Mouse (Mus musculus): ENCODE data around the gene Ppp6r3. TPM values are rescaled to one million over a fixed set of nuclear protein-coding genes. Genes with fewer than 3 reads are reported as not detected.
A peak's percentile ranks its signal among the peaks of the same experiment; 100 is the strongest.
"Not testable (repeated sequence)": the region's sequence is repeated elsewhere in the genome, so short reads cannot be mapped to it uniquely, and the experiment has no call there.

Gene Ppp6r3
- polyA plus RNA-seq, 1 experiment from 2014 or later: 70.7 TPM

DNA sequence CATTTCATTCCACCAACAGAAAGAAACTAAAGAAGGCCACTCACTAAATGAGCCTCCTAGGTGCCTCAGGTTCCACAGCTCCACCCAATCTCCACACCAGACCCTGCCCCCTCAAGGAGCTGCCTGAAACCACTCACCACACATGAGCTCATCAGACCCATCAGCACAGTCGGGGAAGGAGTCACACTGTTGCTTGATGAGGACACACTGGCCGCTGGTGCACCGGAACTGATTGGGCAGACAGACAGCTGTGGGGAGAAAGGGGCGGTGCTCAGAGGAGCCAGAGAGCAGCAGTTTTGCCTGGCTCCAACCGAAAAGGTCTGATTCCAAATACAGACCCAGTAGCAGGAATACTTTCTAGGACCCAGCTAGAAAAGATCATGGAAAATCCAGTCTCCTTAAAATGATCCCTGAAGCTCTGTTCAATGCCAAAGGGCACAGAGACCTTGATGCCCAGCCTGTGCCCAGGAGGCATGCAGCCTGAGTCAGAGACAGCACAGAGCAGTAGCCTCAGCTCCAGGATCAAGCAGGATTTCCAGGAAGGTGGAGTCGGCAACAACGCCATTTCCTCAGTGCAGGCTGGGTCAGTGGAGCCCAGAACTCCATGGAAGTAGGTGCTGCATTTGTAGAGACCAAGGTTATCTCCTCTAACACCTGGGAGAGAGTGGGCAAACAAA is 18.0 kb upstream of the Ppp6r3 start:
- Histone ChIP-seq H3K36me3 (peaks cover 96% of the 10 kb centered on the region), H3K9me3 (no peaks in the 10 kb centered on the region), H3K9ac (no peak overlapping the region), H3K27me3 (no peaks in the 10 kb centered on the region), H3K4me1 (no peaks in the 10 kb centered on the region), H3K27ac (no peak overlapping the region), H3K4me3 (no peak overlapping the region), H3K4me2 (replicated peaks) (no peak overlapping the region)
- ATAC-seq (ENCODE audit: insufficient number of reproducible peaks, insufficient read depth, low FRiP score, low TSS enrichment): no peak
- 88% methylated on average over 7 of the region's 7 CpGs for WGBS

DNA sequence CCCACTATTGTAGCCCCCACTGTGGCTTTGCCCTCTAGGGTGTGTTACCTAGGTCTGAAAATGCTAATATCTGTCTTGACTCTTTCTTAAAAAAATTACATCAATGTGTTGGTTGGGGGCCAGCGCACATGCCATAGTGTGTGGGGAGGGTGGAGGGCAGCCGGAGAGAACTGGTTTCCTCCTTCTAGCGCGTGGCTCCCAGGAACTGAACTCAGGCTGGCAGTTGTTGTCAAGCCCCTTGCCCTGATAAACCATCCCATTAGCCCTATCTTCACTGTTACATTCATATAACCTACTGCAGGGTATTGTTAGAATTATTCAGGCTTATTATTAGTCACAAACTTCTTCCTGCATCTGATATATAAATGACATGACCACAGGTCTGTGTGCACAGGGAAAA is 14.4 kb upstream of the Ppp6r3 start:
- Histone ChIP-seq H3K4me3 (no peak overlapping the region), H3K27ac (no peak overlapping the region), H3K27me3 (no peaks in the 10 kb centered on the region), H3K4me1 (no peaks in the 10 kb centered on the region), H3K9ac (no peak overlapping the region), H3K4me2 (replicated peaks) (no peak overlapping the region), H3K9me3 (no peaks in the 10 kb centered on the region), H3K36me3 (peaks cover 93% of the 10 kb centered on the region)
- WGBS: 97% methylated on average over 4 of the region's 4 CpGs
- ATAC-seq (ENCODE audit: insufficient number of reproducible peaks, insufficient read depth, low FRiP score, low TSS enrichment): no peak

DNA sequence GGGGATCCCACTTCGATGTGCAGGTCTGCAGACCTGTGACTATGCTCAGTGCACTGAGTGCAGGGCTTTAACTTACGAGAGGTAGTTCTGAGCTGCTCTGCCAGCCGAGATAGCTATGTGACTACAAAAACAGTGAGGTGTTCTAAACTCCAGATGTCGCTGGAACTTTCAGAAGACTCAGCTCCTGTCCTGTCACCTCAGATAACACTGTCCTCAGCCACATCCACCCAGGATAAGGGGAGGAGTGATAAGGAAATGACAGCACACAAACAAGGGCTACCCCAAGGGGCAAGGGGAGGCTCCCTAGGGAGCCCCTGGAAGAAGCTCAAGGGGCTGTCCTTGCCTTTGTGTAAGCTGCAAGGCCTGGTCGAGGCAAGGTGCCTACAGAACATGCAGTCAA is 14.0 kb upstream of the Ppp6r3 start:
- Histone ChIP-seq H3K27ac (no peak overlapping the region), H3K4me2 (replicated peaks) (no peak overlapping the region), H3K4me1 (no peaks in the 10 kb centered on the region), H3K9me3 (no peaks in the 10 kb centered on the region), H3K9ac (no peak overlapping the region), H3K27me3 (no peaks in the 10 kb centered on the region), H3K36me3 (peaks cover 92% of the 10 kb centered on the region), H3K4me3 (no peak overlapping the region)
- ATAC-seq (ENCODE audit: insufficient number of reproducible peaks, insufficient read depth, low FRiP score, low TSS enrichment): no peak
- 89% methylated on average over 5 of the region's 5 CpGs for WGBS

DNA sequence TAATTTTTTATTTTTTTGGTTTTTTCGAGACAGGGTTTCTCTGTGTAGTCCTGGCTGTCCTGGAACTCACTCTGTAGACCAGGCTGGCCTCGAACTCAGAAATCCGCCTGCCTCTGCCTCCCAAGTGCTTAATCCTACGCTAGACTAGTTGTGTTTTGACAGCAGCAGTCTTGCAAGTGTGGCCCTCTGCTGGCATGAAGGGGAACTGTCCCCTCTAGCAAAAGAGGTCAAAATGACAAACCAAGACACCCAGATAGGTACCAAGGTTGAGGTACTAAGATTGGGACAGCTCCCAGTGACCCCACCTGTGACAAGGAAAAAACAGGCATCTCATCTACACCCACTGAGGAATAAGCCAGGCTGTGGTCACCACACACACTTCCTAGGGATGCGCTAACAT is 12.2 kb upstream of the Ppp6r3 start:
- not testable (repeated sequence) for H3K4me1 ChIP-seq; H3K9ac ChIP-seq; H3K9me3 ChIP-seq; H3K4me2 ChIP-seq (replicated peaks); H3K27ac ChIP-seq; ATAC-seq (ENCODE audit: insufficient number of reproducible peaks, insufficient read depth, low FRiP score, low TSS enrichment); H3K27me3 ChIP-seq; H3K4me3 ChIP-seq
- peaks cover 91% of the 10 kb centered on the region for H3K36me3 ChIP-seq
- 93% methylated on average over 5 of the region's 5 CpGs for WGBS

DNA sequence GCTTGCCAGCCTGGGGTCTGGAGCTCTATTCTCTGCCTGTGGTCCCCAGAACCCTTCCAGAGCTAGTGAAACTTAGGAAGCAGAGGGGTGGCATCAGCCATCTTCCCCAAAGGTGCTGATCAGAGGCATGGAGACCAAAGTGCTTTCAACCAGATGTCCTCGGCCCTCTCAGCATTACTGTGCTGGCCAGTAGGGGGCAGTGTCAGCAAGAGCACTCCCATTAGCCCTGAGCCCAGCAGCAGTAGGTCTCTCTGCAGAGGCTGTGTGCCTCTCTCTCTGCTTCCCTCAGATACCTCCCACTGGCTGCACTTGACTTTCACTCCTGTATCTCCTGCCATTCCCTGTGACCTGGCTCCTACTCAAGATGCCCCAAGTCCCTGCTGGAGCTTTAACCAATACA is 11.0 kb upstream of the Ppp6r3 start:
- no peak overlapping the region for H3K4me2 ChIP-seq (replicated peaks)
- no peak overlapping the region for H3K27ac ChIP-seq
- H3K27me3 ChIP-seq: no peaks in the 10 kb centered on the region
- no peak for ATAC-seq (ENCODE audit: insufficient number of reproducible peaks, insufficient read depth, low FRiP score, low TSS enrichment)
- no peak overlapping the region for H3K4me3 ChIP-seq
- H3K4me1 ChIP-seq: no peaks in the 10 kb centered on the region
- no peaks in the 10 kb centered on the region for H3K9me3 ChIP-seq
- 31% methylated on average over 1 of the region's 1 CpGs for whole genome bisulfite sequencing
- H3K36me3 ChIP-seq: peaks cover 82% of the 10 kb centered on the region
- no peak overlapping the region for H3K9ac ChIP-seq

DNA sequence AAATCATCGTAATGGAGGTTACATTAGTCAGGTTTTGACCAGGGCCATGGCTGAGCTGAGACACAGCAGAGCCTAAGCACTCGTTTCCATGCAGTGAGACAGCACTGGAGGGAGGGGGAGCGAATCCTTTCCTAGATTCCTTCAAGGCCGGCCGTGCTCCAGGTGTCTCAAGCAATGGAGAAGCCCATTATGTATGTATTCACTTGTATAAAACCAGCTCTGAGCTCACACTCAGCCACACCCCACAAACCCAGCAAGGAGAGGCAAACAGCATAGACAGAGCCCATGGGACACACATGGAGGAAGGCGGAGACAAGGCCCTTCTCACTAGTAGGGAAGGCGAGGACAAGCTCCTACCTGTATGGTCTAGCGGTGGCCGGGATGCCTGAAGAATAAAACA is 10.5 kb upstream of the Ppp6r3 start:
- 94% methylated on average over 9 of the region's 9 CpGs for WGBS
- ATAC-seq (ENCODE audit: insufficient number of reproducible peaks, insufficient read depth, low FRiP score, low TSS enrichment): no peak
- no peak overlapping the region for H3K27ac ChIP-seq
- H3K4me2 ChIP-seq (replicated peaks): no peak overlapping the region
- no peak overlapping the region for H3K9ac ChIP-seq
- no peaks in the 10 kb centered on the region for H3K27me3 ChIP-seq
- H3K36me3 ChIP-seq: peaks cover 77% of the 10 kb centered on the region
- H3K9me3 ChIP-seq: no peaks in the 10 kb centered on the region
- H3K4me1 ChIP-seq: no peaks in the 10 kb centered on the region
- no peak overlapping the region for H3K4me3 ChIP-seq

DNA sequence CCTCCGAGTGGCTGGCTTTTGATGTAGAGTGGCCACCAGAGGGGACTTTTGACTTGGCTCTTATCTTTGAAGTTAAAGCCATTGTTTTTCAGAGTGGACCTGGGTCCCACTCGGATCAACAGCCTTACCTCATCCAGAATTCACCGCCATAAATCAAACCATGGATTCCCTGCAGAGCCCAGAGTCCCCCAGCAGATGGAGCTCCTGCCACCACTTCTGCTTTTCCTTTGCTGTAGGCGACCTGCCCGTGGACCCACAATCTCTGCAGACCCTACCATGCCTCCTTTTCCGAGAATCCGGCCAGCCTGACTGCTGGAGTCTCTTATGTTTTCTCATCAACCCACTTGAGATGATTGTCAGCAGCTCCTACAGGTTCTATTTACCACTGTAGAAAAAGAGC is 5.8 kb upstream of the Ppp6r3 start:
- Histone ChIP-seq H3K4me2 (replicated peaks) (no peak overlapping the region), H3K9ac (no peak overlapping the region), H3K9me3 (no peaks in the 10 kb centered on the region), H3K27ac (no peak overlapping the region), H3K4me1 (no peaks in the 10 kb centered on the region), H3K36me3 (peaks cover 36% of the 10 kb centered on the region), H3K27me3 (no peaks in the 10 kb centered on the region), H3K4me3 (no peak overlapping the region)
- WGBS: 23% methylated on average over 7 of the region's 7 CpGs
- ATAC-seq (ENCODE audit: insufficient number of reproducible peaks, insufficient read depth, low FRiP score, low TSS enrichment): no peak

DNA sequence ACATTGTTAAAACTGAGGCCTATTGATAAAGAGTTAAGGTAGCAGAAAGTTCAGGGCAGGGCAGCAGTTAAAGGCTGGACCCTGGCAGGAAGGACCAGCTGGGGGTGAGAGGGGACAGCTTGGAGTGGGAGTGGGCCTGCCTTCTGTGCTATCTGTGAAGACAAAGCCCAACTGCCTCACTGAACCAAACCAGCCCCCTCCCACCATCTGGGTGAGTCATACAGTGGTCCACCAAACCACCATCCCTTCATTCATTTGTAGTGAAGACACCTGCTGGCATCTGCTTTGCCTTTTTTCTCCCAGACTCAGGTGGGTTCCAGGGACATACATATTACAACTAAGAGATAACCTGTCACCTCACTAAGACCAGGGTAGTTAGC is 2.4 kb upstream of the Ppp6r3 start:
- H3K4me1 ChIP-seq: peaks cover 16% of the 10 kb centered on the region
- H3K9me3 ChIP-seq: no peaks in the 10 kb centered on the region
- no peaks in the 10 kb centered on the region for H3K27me3 ChIP-seq
- peaks cover 5% of the 10 kb centered on the region; the same call in 1 of the 2 replicates for H3K36me3 ChIP-seq
- H3K4me2 ChIP-seq (replicated peaks): no peak overlapping the region
- H3K4me3 ChIP-seq: no peak overlapping the region
- no peak overlapping the region for H3K27ac ChIP-seq
- ATAC-seq (ENCODE audit: insufficient number of reproducible peaks, insufficient read depth, low FRiP score, low TSS enrichment): no peak
- H3K9ac ChIP-seq: no peak overlapping the region

DNA sequence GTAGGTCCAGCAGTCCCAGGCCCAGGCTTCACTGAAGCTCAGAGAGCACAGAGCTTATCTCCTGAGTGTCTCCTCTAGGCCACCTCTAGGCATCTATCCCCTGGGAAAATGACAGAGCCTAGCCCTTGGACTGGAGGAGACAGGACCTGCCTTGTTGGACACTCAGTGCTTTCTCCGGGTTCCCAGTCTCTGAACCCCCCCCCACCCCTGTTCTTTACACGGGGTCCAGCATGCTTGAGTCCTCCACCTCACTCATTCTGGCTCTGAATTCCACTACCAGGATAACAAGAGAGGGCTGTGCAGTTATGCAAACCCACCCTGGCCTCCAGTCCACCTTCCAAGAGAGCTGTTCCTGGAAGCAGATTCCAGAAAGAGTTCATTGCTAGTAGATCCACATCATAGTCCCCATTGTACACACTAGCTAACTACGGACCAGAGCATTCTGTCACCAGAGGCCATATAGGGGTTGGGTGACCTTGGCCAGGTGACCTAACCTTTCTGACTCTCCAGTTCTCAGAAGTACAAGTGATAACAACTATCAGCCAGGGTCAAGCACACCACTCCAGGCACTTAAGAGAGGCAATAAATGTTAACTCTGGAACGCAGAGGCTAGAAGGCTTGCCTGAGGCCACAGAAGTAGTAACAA is 1.8 kb upstream of the Ppp6r3 start:
- Histone ChIP-seq H3K27ac (no peak overlapping the region), H3K9me3 (no peaks in the 10 kb centered on the region), H3K4me1 (peaks cover 16% of the 10 kb centered on the region), H3K9ac (no peak overlapping the region), H3K4me2 (replicated peaks) (no peak overlapping the region), H3K36me3 (no peaks in the 10 kb centered on the region), H3K4me3 (no peak overlapping the region), H3K27me3 (no peaks in the 10 kb centered on the region)
- 79% methylated on average over 4 of the region's 4 CpGs for WGBS
- ATAC-seq (ENCODE audit: insufficient number of reproducible peaks, insufficient read depth, low FRiP score, low TSS enrichment): no peak

DNA sequence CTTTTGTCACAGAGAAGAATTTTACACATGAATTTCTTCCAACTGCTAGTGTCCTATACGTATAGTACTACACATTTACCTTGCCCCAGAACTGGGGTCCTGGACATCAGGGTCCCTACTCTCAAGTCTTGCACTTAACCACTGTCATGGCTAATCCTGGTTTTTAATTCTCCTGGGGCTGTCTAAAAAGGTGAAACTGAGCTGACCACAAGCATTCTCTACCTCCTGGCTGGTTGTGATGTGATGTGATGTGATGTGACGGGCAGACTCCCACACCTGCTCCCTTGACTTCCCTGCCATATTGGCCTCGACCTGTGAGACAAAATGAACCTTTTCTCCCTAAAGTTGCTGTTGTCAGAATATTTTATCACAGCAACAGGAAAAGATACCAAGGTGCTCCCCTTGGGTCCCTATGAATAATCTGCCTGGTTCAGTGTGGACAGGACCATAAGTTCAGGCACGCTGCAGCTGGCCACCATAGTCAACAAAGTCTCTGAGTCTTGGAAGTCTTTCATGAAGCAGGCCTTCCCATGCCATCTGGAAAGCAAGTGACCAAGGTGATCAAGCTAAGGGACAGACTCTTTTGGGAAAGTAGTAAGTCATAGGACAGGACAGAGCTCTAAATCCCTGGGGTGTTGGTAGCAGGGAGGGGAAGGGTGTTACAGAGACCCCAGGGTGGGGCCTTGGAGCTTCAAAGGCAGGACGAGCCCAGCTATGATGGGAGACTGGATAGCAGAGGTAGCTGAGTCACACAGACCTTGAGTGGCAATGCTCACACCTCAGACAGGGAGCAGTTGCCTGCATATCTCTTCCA is 1.1 kb upstream of the Ppp6r3 start:
- ATAC-seq (ENCODE audit: insufficient number of reproducible peaks, insufficient read depth, low FRiP score, low TSS enrichment): no peak
- Histone ChIP-seq H3K4me1 (peaks cover 16% of the 10 kb centered on the region), H3K4me3 (peak overlapping the region; percentile 94), H3K27ac (peak overlapping the region; percentile 96), H3K27me3 (no peaks in the 10 kb centered on the region), H3K9ac (no peak overlapping the region), H3K9me3 (no peaks in the 10 kb centered on the region), H3K36me3 (no peaks in the 10 kb centered on the region; the same call in 1 of the 2 replicates), H3K4me2 (replicated peaks) (peak overlapping the region; percentile 45)
- 67% methylated on average over 5 of the region's 5 CpGs for WGBS

DNA sequence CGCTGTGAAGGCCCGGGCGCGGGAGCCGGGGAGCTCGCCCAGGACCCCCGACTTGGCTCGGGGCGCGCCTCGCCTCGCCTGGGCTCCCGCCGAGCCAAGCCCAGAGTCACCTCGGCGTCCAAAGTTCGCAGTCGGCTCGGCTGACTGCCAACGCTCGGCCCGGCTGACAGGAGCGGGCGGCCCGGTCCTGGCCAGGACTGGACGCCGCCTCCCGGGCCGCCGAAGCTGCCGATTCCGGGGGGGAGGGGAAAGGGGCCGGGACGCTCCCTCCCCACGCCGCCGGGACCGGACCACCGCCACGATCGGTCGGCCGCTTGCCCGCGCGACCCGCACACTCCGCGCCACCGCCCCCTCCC is 295 bp downstream of the Ppp6r3 start:
- peak overlapping the region; percentile 89 for H3K9ac ChIP-seq
- peak; percentile 19; the same call in 1 of the 2 replicates for ATAC-seq (ENCODE audit: insufficient number of reproducible peaks, insufficient read depth, low FRiP score, low TSS enrichment)

More for the DNA sequence above, 295 bp downstream of the Ppp6r3 start:
- peak overlapping the region; percentile 96 for H3K27ac ChIP-seq
- WGBS: under 1% methylated on average over 36 of the region's 50 CpGs
- H3K36me3 ChIP-seq: no peaks in the 10 kb centered on the region; the same call in 1 of the 2 replicates
- H3K4me3 ChIP-seq: peak overlapping the region; percentile 94
- no peaks in the 10 kb centered on the region for H3K9me3 ChIP-seq
- peak overlapping the region; percentile 79 for H3K4me2 ChIP-seq (replicated peaks)
- peaks cover 16% of the 10 kb centered on the region for H3K4me1 ChIP-seq
- no peaks in the 10 kb centered on the region for H3K27me3 ChIP-seq
